Mouse (Mus musculus) spleen, adult 2 months (tissue): ENCODE results near the gene Epc2.

Source experiments
- CTCF ChIP-seq: fragments of 200-500 bp; IDR thresholded peaks from 2 replicates; pipeline ENCODE4 v1.5.1; 2011; ENCODE audit warnings: mild to moderate bottlenecking, inconsistent platforms; ENCODE audit not compliant: insufficient read depth, insufficient read length, insufficient replicate concordance; ENCODE audit errors: extremely low read depth
- POLR2A ChIP-seq: fragments of 200-500 bp; IDR thresholded peaks from 2 replicates; pipeline ENCODE4 v1.6.1; 2011; ENCODE audit warnings: low read depth, low read length, inconsistent platforms

GRCm38 (mm10) chr2:49501435-49501834 lies 50.1 kb downstream of the Epc2 start:
- TF ChIP-seq CTCF (no peak), POLR2A (no peak)
